Mouse (Mus musculus) kidney, adult 2 months (tissue): ENCODE results near the gene Gm21970. TPM values are rescaled to one million over a fixed set of nuclear protein-coding genes. Genes with fewer than 3 reads are reported as not detected.
A peak's percentile ranks its signal among the peaks of the same experiment; 100 is the strongest.

Source experiments
- DNase-seq: peaks from one replicate; pipeline ENCODE4 v3.0.0; 2021
- H3K27ac ChIP-seq: fragments of 200-500 bp; 2 replicates; pipeline ENCODE4 v1.5.1; 2012; ENCODE audit warnings: low read depth, low read length, control low read depth, inconsistent platforms; ENCODE audit not compliant: insufficient read depth
- H3K27me3 ChIP-seq: fragments of 200-500 bp; replicated peaks from 2 replicates; pipeline ENCODE4 v1.6.1; 2012; ENCODE audit warnings: mild to moderate bottlenecking, moderate library complexity, low read length, inconsistent platforms; ENCODE audit not compliant: control insufficient read depth, insufficient read depth
- H3K36me3 ChIP-seq: fragments of 200-500 bp; 2 replicates; pipeline ENCODE4 v1.6.1; 2012; ENCODE audit warnings: mild to moderate bottlenecking, moderate library complexity, low read length, inconsistent platforms; ENCODE audit not compliant: control insufficient read depth, insufficient read depth
- H3K4me1 ChIP-seq: fragments of 200-500 bp; 2 replicates; pipeline ENCODE4 v1.6.1; 2011; ENCODE audit warnings: low read length; ENCODE audit not compliant: control insufficient read depth, insufficient read depth
- H3K4me3 ChIP-seq: fragments of 200-500 bp; 2 replicates; pipeline ENCODE4 v1.5.1; 2011; ENCODE audit warnings: mild to moderate bottlenecking, low read depth, low read length, control low read depth; ENCODE audit not compliant: insufficient read depth
- CTCF ChIP-seq: fragments of 200-500 bp; conservative IDR thresholded peaks from 2 replicates; pipeline ENCODE4 v1.5.1; 2011; ENCODE audit warnings: low read depth, mild to moderate bottlenecking, control low read depth, low read length, moderate library complexity, mixed read lengths; ENCODE audit not compliant: insufficient read depth, insufficient read length
- POLR2A ChIP-seq: fragments of 200-500 bp; IDR thresholded peaks from one replicate; pipeline ENCODE4 v1.6.1; 2011; ENCODE audit warnings: low read depth, low read length, control low read depth
- WGBS: fragments of 180-500 bp; shearing (Covaris S2); methylation state at CpG from one replicate; pipeline ENCODE4 v1.1.7; 2018; 5-methylcytosine and 5-hydroxymethylcytosine counted together
- polyA plus RNA-seq: library from polyadenylated mRNA; depleted of rRNA; stranded (reverse); fragments of >200 nt; gene quantifications from 2 replicates; pipeline ENCODE4 v1.2.3, GENCODE M21; 2012

Gm21970 gene
- polyA plus RNA-seq, 1 experiment: not detected

DNA sequence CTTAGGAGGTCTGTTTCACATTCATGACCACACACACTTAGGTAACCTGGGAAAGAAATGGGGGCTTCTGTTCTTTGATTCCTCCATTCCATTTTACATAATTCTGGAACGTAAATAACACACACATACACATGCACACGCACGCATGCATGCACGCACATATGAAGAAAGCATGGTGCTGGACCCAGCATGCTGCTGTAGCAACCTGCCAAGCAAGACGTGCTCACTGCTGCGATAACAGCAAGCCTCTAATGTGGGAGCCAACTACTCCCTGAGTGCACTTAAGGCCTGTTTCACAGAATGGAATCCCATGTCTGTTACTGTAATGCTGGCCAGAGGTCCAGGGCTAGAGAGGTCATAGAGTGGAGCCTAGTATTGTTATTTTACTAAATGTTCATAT is 38.3 kb upstream of the Gm21970 start:
- H3K27me3 ChIP-seq: no peaks in the 10 kb centered on the region
- DNase-seq: no peak
- WGBS: 84% methylated on average over 6 of the region's 6 CpGs
- no peak overlapping the region for H3K4me3 ChIP-seq
- H3K4me1 ChIP-seq: no peaks in the 10 kb centered on the region; the same call in 1 of the 2 replicates
- no peak for TF ChIP-seq POLR2A
- TF ChIP-seq CTCF: no peak
- H3K27ac ChIP-seq: no peak overlapping the region
- no peaks in the 10 kb centered on the region for H3K36me3 ChIP-seq

DNA sequence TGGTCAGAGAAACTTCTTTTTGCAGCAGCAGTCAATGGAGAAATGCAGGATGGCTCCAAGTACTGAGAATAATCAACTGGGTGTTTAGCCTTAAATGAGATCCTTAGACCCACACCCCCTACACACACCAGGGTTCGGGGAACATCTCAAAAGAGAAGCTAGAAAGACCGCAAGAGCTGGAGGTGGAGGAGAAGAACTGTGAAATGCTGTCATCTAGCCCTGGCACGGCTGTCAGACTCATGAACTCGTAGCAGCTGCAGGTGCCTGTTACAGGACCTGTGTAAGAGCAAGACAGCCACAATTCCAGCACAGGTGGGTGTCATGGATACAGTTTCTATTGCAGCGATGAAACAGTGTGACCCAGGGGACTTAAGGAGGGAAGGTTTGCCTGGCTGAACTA is 37.9 kb upstream of the Gm21970 start:
- TF ChIP-seq POLR2A (no peak), CTCF (no peak)
- Histone ChIP-seq H3K27me3 (no peaks in the 10 kb centered on the region), H3K36me3 (no peaks in the 10 kb centered on the region), H3K27ac (no peak overlapping the region), H3K4me3 (no peak overlapping the region), H3K4me1 (peaks cover 1% of the 10 kb centered on the region; the same call in 1 of the 2 replicates)
- WGBS: 79% methylated on average over 5 of the region's 5 CpGs
- no peak for DNase-seq

DNA sequence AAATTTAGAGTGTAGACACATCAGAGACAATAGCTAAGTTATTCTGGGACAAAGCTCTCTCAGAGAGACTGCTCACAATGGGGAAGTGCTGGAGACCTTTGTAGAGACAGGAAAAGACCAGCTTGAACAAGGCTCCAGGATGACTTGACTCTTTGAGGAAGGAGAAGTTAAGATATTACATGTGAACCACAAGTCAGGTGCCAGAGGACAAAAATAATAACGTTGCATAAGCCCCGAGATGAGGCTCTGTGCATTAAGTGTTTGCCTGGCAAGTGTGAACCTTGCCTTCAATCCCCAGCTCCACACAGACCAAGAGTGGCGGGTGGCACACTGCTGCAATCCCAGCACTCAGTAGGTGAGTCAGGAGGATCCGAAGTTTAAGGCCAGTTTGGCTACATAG is 36.9 kb upstream of the Gm21970 start:
- Histone ChIP-seq H3K36me3 (no peaks in the 10 kb centered on the region), H3K4me1 (peaks cover 3% of the 10 kb centered on the region; the same call in 1 of the 2 replicates), H3K27ac (no peak overlapping the region), H3K4me3 (no peak overlapping the region), H3K27me3 (no peaks in the 10 kb centered on the region)
- TF ChIP-seq CTCF: no peak
- TF ChIP-seq POLR2A: no peak
- no peak for DNase-seq
- WGBS: 74% methylated on average over 4 of the region's 4 CpGs

DNA sequence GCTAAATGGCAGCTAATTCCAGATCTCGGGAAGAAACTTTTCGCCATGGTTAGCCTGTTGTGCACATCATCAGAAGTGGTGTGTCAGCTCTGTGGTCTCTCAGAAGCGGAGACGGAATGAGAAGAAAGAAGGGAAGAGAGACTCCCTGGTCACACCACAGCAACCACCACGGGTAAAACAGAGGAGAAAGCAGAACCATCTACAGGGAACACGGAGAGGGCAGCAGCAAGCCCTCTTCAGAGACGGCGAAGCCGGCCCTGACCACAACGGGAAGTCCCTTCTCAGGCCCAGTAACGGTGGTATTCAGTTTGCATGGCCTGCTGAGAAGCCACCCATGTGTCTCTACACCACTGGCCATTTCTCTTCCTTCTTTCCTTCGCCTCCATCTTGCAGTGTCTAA is 36.4 kb upstream of the Gm21970 start:
- WGBS: 79% methylated on average over 12 of the region's 12 CpGs
- H3K36me3 ChIP-seq: no peaks in the 10 kb centered on the region
- no peaks in the 10 kb centered on the region for H3K27me3 ChIP-seq
- no peak overlapping the region for H3K27ac ChIP-seq
- H3K4me1 ChIP-seq: peaks cover 3% of the 10 kb centered on the region; the same call in 1 of the 2 replicates
- H3K4me3 ChIP-seq: no peak overlapping the region
- no peak for TF ChIP-seq POLR2A
- DNase-seq: peak; percentile 50

DNA sequence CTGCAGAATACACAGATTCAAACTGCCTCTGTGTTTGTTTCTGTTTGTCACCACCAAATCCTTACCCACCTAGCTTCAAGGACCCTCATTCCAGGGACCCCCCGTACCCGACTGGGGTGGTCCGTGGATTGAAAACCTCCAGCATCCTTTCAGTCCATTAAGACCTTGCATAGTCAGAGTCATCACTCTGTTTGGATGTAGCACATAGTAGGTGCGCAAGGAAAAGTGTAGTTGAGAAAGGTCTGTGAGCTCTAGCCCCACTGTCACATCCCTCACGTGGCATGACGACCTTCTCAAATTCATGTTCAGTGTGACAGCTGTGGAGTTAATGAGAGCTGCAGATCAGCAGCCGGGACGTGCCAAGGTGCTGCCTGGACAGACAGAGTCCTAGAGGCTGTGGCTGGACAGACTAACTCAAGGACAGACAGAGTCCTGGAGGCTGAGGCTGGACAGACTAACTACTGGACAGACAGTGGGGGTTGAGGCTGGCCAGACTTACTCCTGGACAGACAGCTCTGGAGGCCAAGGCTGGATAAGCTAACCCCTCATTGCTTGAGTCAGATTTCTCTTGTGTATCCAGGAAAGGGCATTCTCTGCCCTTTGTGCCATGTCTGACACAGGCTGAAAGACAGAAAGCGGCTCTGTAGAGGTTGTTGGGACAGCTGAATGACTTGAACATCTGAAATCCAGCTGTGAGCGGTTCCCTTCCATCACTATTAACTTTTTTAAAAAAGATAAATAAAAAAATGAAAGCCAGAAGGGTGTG is 34.6 kb upstream of the Gm21970 start:
- TF ChIP-seq POLR2A (no peak), CTCF (no peak)
- WGBS: 61% methylated on average over 10 of the region's 10 CpGs
- Histone ChIP-seq H3K4me3 (no peak overlapping the region), H3K27me3 (no peaks in the 10 kb centered on the region), H3K36me3 (no peaks in the 10 kb centered on the region), H3K4me1 (peaks cover 4% of the 10 kb centered on the region; the same call in 1 of the 2 replicates), H3K27ac (no peak overlapping the region)
- no peak for DNase-seq

DNA sequence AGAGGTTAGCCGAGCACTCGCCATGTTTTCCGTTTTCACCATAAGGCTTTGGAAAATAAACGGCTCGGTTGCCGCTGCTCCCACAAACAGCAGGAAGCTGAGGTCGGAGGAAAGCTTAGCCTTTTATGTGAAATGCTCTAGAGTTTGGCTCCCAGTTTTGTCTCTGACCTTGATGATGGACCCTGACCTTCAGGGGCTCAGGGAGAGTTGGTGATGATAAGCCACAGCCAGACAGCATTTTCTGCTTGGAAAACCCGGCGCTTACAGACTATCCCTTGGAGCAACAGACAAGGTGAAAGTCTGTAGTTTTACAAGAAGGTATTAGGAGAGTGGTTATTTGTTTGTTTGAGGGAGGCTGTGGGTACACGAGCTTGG is 34.0 kb upstream of the Gm21970 start:
- peak; percentile 33 for DNase-seq
- WGBS: 47% methylated on average over 10 of the region's 10 CpGs
- TF ChIP-seq CTCF (no peak), POLR2A (no peak)
- no peak overlapping the region for H3K27ac ChIP-seq
- no peaks in the 10 kb centered on the region for H3K36me3 ChIP-seq
- no peaks in the 10 kb centered on the region for H3K27me3 ChIP-seq
- peaks cover 8% of the 10 kb centered on the region; the same call in 1 of the 2 replicates for H3K4me1 ChIP-seq
- H3K4me3 ChIP-seq: no peak overlapping the region

DNA sequence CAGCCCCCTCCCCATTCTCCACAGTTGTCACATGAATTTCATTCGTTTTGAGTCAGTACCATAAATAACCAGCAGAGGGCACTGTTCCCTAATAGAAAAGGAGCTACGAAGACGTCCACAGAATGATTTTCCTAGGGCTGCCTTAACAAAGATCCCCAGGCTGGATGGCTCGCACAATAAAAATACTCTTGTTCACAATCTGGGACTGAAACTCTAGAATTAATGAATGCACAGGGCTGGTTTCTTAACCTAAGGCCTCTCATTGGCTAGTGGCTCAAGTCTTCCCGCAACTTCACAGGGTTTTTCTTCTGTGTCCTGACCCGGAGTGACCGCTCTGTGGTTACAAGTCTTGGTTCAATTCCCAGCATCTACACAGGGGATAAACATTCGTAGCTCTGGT is 33.0 kb upstream of the Gm21970 start:
- DNase-seq: peak; percentile 75
- Histone ChIP-seq H3K4me3 (no peak overlapping the region), H3K27ac (no peak overlapping the region), H3K36me3 (no peaks in the 10 kb centered on the region), H3K27me3 (no peaks in the 10 kb centered on the region), H3K4me1 (peaks cover 13% of the 10 kb centered on the region; the same call in 1 of the 2 replicates)
- TF ChIP-seq POLR2A (no peak), CTCF (peak; percentile 50)
- 25% methylated on average over 8 of the region's 8 CpGs for WGBS

DNA sequence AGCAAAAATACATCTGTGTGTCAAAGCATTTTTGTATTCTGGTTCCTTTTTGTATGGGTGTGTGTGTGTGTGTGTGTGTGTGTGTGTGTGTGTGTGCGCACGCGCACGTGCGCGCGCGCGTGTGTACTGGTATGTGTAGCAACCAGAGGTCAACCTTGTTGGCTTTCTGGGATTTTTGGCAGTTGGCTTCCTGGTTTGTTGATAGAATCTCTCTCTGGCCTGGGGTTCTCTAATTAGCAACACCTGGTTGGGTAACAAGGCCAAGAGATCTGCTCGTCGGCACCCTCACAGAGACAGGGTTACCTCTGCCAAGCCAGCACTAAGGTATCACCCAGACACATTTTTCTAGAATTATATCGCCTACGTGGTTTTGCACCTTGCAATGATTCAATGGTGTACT is 32.0 kb upstream of the Gm21970 start:
- Histone ChIP-seq H3K27me3 (no peaks in the 10 kb centered on the region), H3K4me1 (peaks cover 13% of the 10 kb centered on the region; the same call in 1 of the 2 replicates), H3K27ac (no peak overlapping the region), H3K4me3 (no peak overlapping the region), H3K36me3 (no peaks in the 10 kb centered on the region)
- 76% methylated on average over 13 of the region's 13 CpGs for WGBS
- TF ChIP-seq POLR2A: no peak
- TF ChIP-seq CTCF: no peak
- DNase-seq: peak; percentile 60
